Mouse (Mus musculus) CH12.LX (cell line): ENCODE results near the gene Gprasp1. TPM values are rescaled to one million over a fixed set of nuclear protein-coding genes. Genes with fewer than 3 reads are reported as not detected.
"Not testable (repeated sequence)": the region's sequence is repeated elsewhere in the genome, so short reads cannot be mapped to it uniquely, and the experiment has no call there.

ENCODE experiments used
- DNase-seq: peaks from one replicate; pipeline ENCODE4 v3.0.0-alpha.2; 2013; ENCODE audit errors: extremely low read depth
- H3K27ac ChIP-seq: 2 replicates; pipeline ENCODE4 v1.5.1; 2012; ENCODE audit warnings: low read depth, mild to moderate bottlenecking, control low read depth, moderate library complexity; ENCODE audit not compliant: insufficient read depth
- H3K27me3 ChIP-seq: replicated peaks from 2 replicates; pipeline ENCODE3; 2012; ENCODE audit warnings: inconsistent platforms
- H3K36me3 ChIP-seq, 2 experiments: replicated peaks in 1 of 2; 2 replicates each; pipeline versions ENCODE3 to v1.6.1; 2012; ENCODE audit warnings: inconsistent platforms in 1 of 2, low read length in 1 of 2, mild to moderate bottlenecking in 1 of 2, mixed read lengths in 1 of 2, moderate library complexity in 1 of 2; ENCODE audit not compliant: control insufficient read depth in 1 of 2, insufficient read depth in 1 of 2
- H3K4me1 ChIP-seq, 2 experiments: 2 replicates each; pipeline ENCODE4 v1.6.1; 2012; ENCODE audit warnings: inconsistent platforms in 1 of 2, moderate library complexity in 1 of 2; ENCODE audit not compliant: insufficient read depth in 2 of 2, control insufficient read depth in 1 of 2
- H3K4me2 ChIP-seq: 2 replicates; pipeline ENCODE4 v1.6.1; 2012; ENCODE audit warnings: low read depth, mild to moderate bottlenecking, control low read depth; ENCODE audit not compliant: poor library complexity, insufficient read depth, severe bottlenecking
- H3K4me3 ChIP-seq, 3 experiments: fragments of 150-350 bp in 1 of 3; sonication (generic) in 1 of 3; replicated peaks in 1 of 3; 2 replicates each; pipeline versions ENCODE3 to v1.5.1; 2011 to 2012; ENCODE audit warnings: low read depth in 2 of 3, low read length in 2 of 3, mild to moderate bottlenecking in 2 of 3, moderate library complexity in 2 of 3, control low read depth in 1 of 3, improper control_type of control experiment in 1 of 3, inconsistent platforms in 1 of 3, mixed read lengths in 1 of 3; ENCODE audit not compliant: poor library complexity in 1 of 3
- H3K79me2 ChIP-seq: replicated peaks from 2 replicates; pipeline ENCODE4 v1.6.1; 2012; ENCODE audit warnings: mild to moderate bottlenecking, moderate library complexity; ENCODE audit not compliant: control insufficient read depth, poor library complexity, insufficient read depth, severe bottlenecking; ENCODE audit errors: extremely low read depth
- H3K9ac ChIP-seq: 2 replicates; pipeline ENCODE4 v1.6.1; 2012; ENCODE audit warnings: low read depth, mild to moderate bottlenecking, control low read depth, moderate library complexity; ENCODE audit not compliant: insufficient read depth
- H3K9me3 ChIP-seq: replicated peaks from 2 replicates; pipeline ENCODE3; 2012; ENCODE audit warnings: low read length, inconsistent platforms, mixed read lengths
- CHD2 ChIP-seq: IDR thresholded peaks from 2 replicates; pipeline ENCODE4 v1.6.1; 2011; ENCODE audit warnings: low read length, improper control_type of control experiment
- CTCF ChIP-seq, 2 experiments: IDR thresholded peaks in 1 of 2; conservative IDR thresholded peaks in 1 of 2; 2 replicates each; pipeline ENCODE4 v1.5.1; 2011 to 2012; ENCODE audit warnings: low read depth in 2 of 2, low read length in 2 of 2, improper control_type of control experiment in 1 of 2, inconsistent platforms in 1 of 2, mild to moderate bottlenecking in 1 of 2, moderate library complexity in 1 of 2
- HCFC1 ChIP-seq: IDR thresholded peaks from 2 replicates; pipeline ENCODE4 v1.6.1; 2012; ENCODE audit warnings: low read depth, mild to moderate bottlenecking, inconsistent platforms, low read length, improper control_type of control experiment
- MAX ChIP-seq: IDR thresholded peaks from 2 replicates; pipeline ENCODE4 v1.6.1; 2011; ENCODE audit warnings: low read length, improper control_type of control experiment
- MYC ChIP-seq: IDR thresholded peaks from 2 replicates; pipeline ENCODE4 v1.6.1; 2011; ENCODE audit warnings: low read depth, mild to moderate bottlenecking, improper control_type of control experiment, low read length
- POLR2AphosphoS2 ChIP-seq: IDR thresholded peaks from 2 replicates; pipeline ENCODE4 v1.6.1; 2011; ENCODE audit warnings: low read depth, low read length, improper control_type of control experiment
- RCOR1 ChIP-seq: conservative IDR thresholded peaks from 2 replicates; pipeline ENCODE4 v1.6.1; 2012; ENCODE audit warnings: low read depth, mild to moderate bottlenecking, inconsistent platforms, low read length, improper control_type of control experiment
- UBTF ChIP-seq: IDR thresholded peaks from 2 replicates; pipeline ENCODE4 v1.6.1; 2012; ENCODE audit warnings: low read depth, mild to moderate bottlenecking, inconsistent platforms, low read length, improper control_type of control experiment, moderate library complexity
- USF2 ChIP-seq: conservative IDR thresholded peaks from 2 replicates; pipeline ENCODE4 v1.6.1; 2011; ENCODE audit warnings: low read depth, low read length, improper control_type of control experiment
- ZNF384 ChIP-seq: IDR thresholded peaks from 2 replicates; pipeline ENCODE4 v1.6.1; 2012; ENCODE audit warnings: low read depth, low read length, improper control_type of control experiment, inconsistent platforms
- dilution Hi-C: fragments of 300-500 bp; cut with MboI; formaldehyde crosslinking; loops from 2 replicates; pipeline ENCODE4 v1.14.3; 2020; ENCODE audit warnings: low sequenced_read_pairs; ENCODE audit not compliant: extremely low pct_unique_long_range_greater_than_20kb, extremely low pct_ligation_motif_present
- in situ Hi-C: fragments of 300-500 bp; cut with MboI; formaldehyde crosslinking; loops from 3 replicates; pipeline ENCODE4 v1.14.3; 2019; ENCODE audit warnings: low sequenced_read_pairs, low pct_ligation_motif_present, low pct_unique_long_range_greater_than_20kb, mixed read lengths
- polyA plus RNA-seq: library from polyadenylated mRNA; unstranded; fragments of >175 nt; gene quantifications from 2 replicates; pipeline ENCODE4 v1.2.1, GENCODE M21; 2012; ENCODE audit warnings: low read depth; ENCODE audit not compliant: insufficient read length
- total RNA-seq, 2 experiments: library from RNA; depleted of rRNA; stranded (reverse); fragments of 300-350 nt in 1 of 2; fragments of >200 nt in 1 of 2; gene quantifications; 2 replicates each; pipeline ENCODE4 v1.2.3; 2012 to 2014

Gene Gprasp1
- total and polyA plus RNA-seq, 3 experiments: 6.4 to 15.7 (median 9.3) TPM

GRCm38 (mm10) chrX:135792326-135792725 lies 49.8 kb downstream of the Gprasp1 start:
- no peak for DNase-seq
- Histone ChIP-seq H3K36me3 (no peaks in the 10 kb centered on the region), H3K27ac (no peak overlapping the region), H3K4me1 (no peaks in the 10 kb centered on the region), H3K79me2 (no peaks in the 10 kb centered on the region), H3K9me3 (no peaks in the 10 kb centered on the region), H3K4me3 (no peak overlapping the region), H3K27me3 (no peaks in the 10 kb centered on the region), H3K9ac (no peak overlapping the region), H3K4me2 (no peak overlapping the region)
- TF ChIP-seq USF2: no peak
- no peak for TF ChIP-seq POLR2AphosphoS2
- no peak for TF ChIP-seq CTCF (conservative IDR thresholded peaks at IDR 0.05 in 1 of 2, IDR thresholded peaks at IDR 0.05 in 1 of 2; ENCODE audit: low read depth in 2 of 2, low read length in 2 of 2)
- no peak for TF ChIP-seq UBTF
- TF ChIP-seq MAX: no peak
- TF ChIP-seq HCFC1: no peak
- no peak for TF ChIP-seq RCOR1
- no peak for TF ChIP-seq MYC
- TF ChIP-seq CHD2: no peak
- TF ChIP-seq ZNF384: no peak
- dilution Hi-C loops: no loop called here
- in situ Hi-C loops: no loop called here

GRCm38 (mm10) chrX:135795591-135796304 lies 53.2 kb downstream of the Gprasp1 start:
- H3K36me3 ChIP-seq, dilution Hi-C loops: not testable (repeated sequence)

DNA sequence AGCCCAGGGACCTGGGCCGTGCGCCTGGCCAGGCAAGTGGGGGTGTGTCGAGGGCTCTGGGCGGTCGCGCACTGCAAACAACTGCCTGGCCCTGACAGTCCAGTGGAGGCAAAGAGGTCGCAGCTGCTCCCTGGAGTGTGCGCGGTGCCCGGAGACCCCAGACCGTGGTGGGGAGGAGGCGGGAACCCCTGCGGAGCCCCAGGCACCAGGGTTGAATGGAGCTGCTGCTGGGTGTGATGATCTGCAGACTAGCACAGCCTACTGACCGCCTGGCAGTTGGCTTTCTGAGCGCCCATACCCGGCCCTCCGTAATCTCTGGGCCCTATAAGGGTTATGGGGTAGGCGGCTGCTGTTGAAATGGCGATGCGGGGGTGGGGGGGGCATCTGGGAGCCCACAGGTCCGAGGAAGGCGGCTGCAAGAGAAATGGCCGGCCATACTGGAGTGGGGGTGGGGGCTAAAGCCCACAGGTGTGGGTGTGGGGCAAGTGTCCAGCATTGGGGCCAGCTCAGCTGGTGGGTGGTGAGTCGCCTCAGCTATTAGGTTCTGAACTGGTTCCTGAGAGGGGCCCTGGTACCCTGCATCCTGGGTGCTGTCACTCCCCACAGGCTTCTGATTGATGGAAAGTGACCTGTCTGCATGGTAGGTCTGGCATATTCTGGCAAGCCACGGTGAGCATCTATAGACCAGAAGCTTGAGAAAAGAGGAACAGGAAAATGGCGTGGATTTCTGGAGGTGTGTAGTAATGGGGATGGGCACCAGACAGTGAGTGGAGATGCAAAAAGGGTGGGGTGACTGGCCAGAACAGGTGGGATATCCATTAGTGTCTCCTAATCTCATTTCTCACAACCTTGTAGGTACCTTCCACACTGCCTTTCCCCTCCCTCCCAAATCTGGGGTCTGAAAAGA lies 54.0 kb downstream of the Gprasp1 start:
- H3K27ac ChIP-seq, H3K27me3 ChIP-seq, H3K79me2 ChIP-seq, H3K9me3 ChIP-seq, DNase-seq, H3K4me2 ChIP-seq, H3K4me1 ChIP-seq, in situ Hi-C loops, dilution Hi-C loops, H3K36me3 ChIP-seq, H3K9ac ChIP-seq, H3K4me3 ChIP-seq: not testable (repeated sequence)

More at GRCm38 (mm10) chrX:135795591-135796304, 53.2 kb downstream of the Gprasp1 start:
- H3K79me2 ChIP-seq, H3K27ac ChIP-seq, H3K27me3 ChIP-seq, H3K9ac ChIP-seq, H3K4me1 ChIP-seq, in situ Hi-C loops, DNase-seq, H3K4me3 ChIP-seq, H3K4me2 ChIP-seq, H3K9me3 ChIP-seq: not testable (repeated sequence)
